Mouse (Mus musculus) left cerebral cortex, postnatal 4 days (tissue): ENCODE data around the gene Myo18a. TPM values are rescaled to one million over a fixed set of nuclear protein-coding genes. Genes with fewer than 3 reads are reported as not detected.

Experiments
- DNase-seq: peaks from one replicate; pipeline ENCODE4 v3.0.0-alpha.2; 2022
- intact Hi-C: fragments of 180-260 bp; cut with DNase I; formaldehyde crosslinking; loops from one replicate; pipeline ENCODE4 v1.15.1; 2025
- total RNA-seq, 2 experiments: library from RNA; stranded (reverse); gene quantifications; 2 replicates each; pipeline ENCODE4 v1.2.3; 2021

The Myo18a gene
- total RNA-seq, 2 experiments from 2014 or later, result 146 to 151 TPM

- DNase-seq, result peak; percentile 97
- intact Hi-C loops, result no loop called here
These were observed 30.3 kb downstream of the Myo18a start for GRCm38 (mm10) chr11:77793238-77793930.

- intact Hi-C loops, result no loop called here
- no peak for DNase-seq
These were observed 32.2 kb downstream of the Myo18a start for GRCm38 (mm10) chr11:77795216-77795615.

GRCm38 (mm10) chr11:77800491-77800868, 37.4 kb downstream of the Myo18a start:
- DNase-seq, result no peak
- intact Hi-C loops, result no loop called here

GRCm38 (mm10) chr11:77800869-77801701, 38.0 kb downstream of the Myo18a start:
- DNase-seq, result no peak
- intact Hi-C loops, result no loop called here

- intact Hi-C loops, result no loop called here
- no peak for DNase-seq
These were observed 39.4 kb downstream of the Myo18a start for GRCm38 (mm10) chr11:77802341-77802865.

- intact Hi-C loops, result no loop called here
- no peak for DNase-seq
These were observed 43.2 kb downstream of the Myo18a start for GRCm38 (mm10) chr11:77806218-77806617.

GRCm38 (mm10) chr11:77806855-77807254, 43.8 kb downstream of the Myo18a start:
- intact Hi-C loops, result no loop called here
- no peak for DNase-seq

GRCm38 (mm10) chr11:77808051-77808465, 45.0 kb downstream of the Myo18a start:
- DNase-seq, result no peak
- intact Hi-C loops, result no loop called here

- DNase-seq, result no peak
- intact Hi-C loops, result no loop called here
These were observed 46.2 kb downstream of the Myo18a start for GRCm38 (mm10) chr11:77809215-77809614.

- DNase-seq, result no peak
- intact Hi-C loops, result no loop called here
These were observed 47.0 kb downstream of the Myo18a start for GRCm38 (mm10) chr11:77810018-77810417.

GRCm38 (mm10) chr11:77813969-77814368, 50.9 kb downstream of the Myo18a start:
- intact Hi-C loops, result no loop called here
- DNase-seq, result no peak

GRCm38 (mm10) chr11:77816003-77816402, 53.0 kb downstream of the Myo18a start:
- DNase-seq, result peak; percentile 75
- intact Hi-C loops, result no loop called here

GRCm38 (mm10) chr11:77821648-77822047, 58.6 kb downstream of the Myo18a start:
- intact Hi-C loops, result no loop called here
- DNase-seq, result peak; percentile 44

GRCm38 (mm10) chr11:77822781-77823180, 59.7 kb downstream of the Myo18a start:
- DNase-seq, result peak; percentile 75
- intact Hi-C loops, result no loop called here

- intact Hi-C loops, result loop anchor here (2.0 kb wide), 1 partner anchor 141 kb away; no protein-coding TSS in a partner anchor
- DNase-seq, result peak; percentile 82
These were observed 62.8 kb downstream of the Myo18a start for GRCm38 (mm10) chr11:77825853-77826252.

- no peak for DNase-seq
- intact Hi-C loops, result loop anchor here (2.0 kb wide), 1 partner anchor 140 kb away; no protein-coding TSS in a partner anchor
These were observed 63.3 kb downstream of the Myo18a start for GRCm38 (mm10) chr11:77826311-77826710.

- peak; percentile 86 for DNase-seq
- intact Hi-C loops, result loop anchor here (2.0 kb wide), 1 partner anchor 139 kb away; no protein-coding TSS in a partner anchor
These were observed 64.4 kb downstream of the Myo18a start for GRCm38 (mm10) chr11:77827241-77827995.

GRCm38 (mm10) chr11:77828163-77828562, 65.1 kb downstream of the Myo18a start:
- intact Hi-C loops, result no loop called here

GRCm38 (mm10) chr11:77829043-77829841, 66.2 kb downstream of the Myo18a start:
- intact Hi-C loops, result no loop called here
- no peak for DNase-seq

More at GRCm38 (mm10) chr11:77828163-77828562, 65.1 kb downstream of the Myo18a start:
- no peak for DNase-seq

GRCm38 (mm10) chr11:77830875-77831274, 67.8 kb downstream of the Myo18a start:
- intact Hi-C loops, result no loop called here
- DNase-seq, result no peak
